Mouse (Mus musculus) lung, adult 2 months (tissue): Measurements from ENCODE around the gene Cul9.

Source experiments
- CTCF ChIP-seq: fragments of 200-500 bp; IDR thresholded peaks from 2 replicates; pipeline ENCODE4 v1.5.1; 2011; ENCODE audit warnings: mild to moderate bottlenecking, low read length, control low read depth; ENCODE audit not compliant: insufficient read depth
- POLR2A ChIP-seq: fragments of 200-500 bp; IDR thresholded peaks from 2 replicates; pipeline ENCODE4 v1.6.1; 2011; ENCODE audit warnings: low read depth, mild to moderate bottlenecking, control low read depth, low read length, borderline replicate concordance; ENCODE audit errors: extremely low read depth

GRCm38 (mm10) chr17:46454539-46454938, 91.6 kb downstream of the Cul9 start:
- TF ChIP-seq CTCF (no peak), POLR2A (no peak)
